Mouse (Mus musculus) adrenal gland, postnatal 25 days (tissue): ENCODE results near the gene Slc9a1. TPM values are rescaled to one million over a fixed set of nuclear protein-coding genes. Genes with fewer than 3 reads are reported as not detected.

ENCODE experiments used
- DNase-seq: peaks from one replicate; pipeline ENCODE4 v3.0.0; 2021; ENCODE audit warnings: mixed read lengths
- total RNA-seq: library from RNA; stranded (reverse); gene quantifications from 2 replicates; pipeline ENCODE4 v1.2.3, GENCODE M21; 2021

Gene Slc9a1
- total RNA-seq, 1 experiment from 2014 or later = 70.7 TPM

DNA sequence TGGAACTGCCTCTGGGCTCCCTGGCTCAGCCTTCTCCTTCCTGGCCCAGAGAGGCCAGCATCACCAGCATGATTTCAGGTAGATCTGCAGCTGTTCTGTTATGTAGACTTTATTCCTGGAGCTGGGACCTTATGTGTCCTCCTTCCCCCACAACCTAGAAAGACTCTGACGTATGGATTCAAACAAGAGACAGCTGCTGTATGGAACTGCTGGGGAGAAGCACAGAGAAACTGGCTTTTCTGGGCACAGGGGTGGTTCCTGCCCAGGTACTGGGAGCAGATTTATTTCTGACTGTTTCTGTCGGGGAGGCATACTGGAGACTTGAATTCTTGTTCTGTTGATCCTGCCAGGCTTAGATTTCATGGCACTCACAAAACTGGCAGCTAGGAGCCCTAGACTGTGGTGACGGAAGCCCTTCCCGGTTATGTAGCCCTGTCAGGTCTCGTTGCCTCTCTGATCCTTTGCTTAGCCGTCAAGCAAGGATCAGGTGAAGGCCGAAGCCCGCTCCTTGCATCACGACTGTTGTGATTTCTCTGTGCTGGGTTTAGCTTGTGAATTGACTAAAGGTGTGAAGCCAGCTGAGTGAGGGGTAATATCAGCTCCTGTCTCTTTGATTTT lies 34.2 kb downstream of the Slc9a1 start:
- no peak for DNase-seq

GRCm38 (mm10) chr4:133404256-133404655 lies 34.8 kb downstream of the Slc9a1 start:
- peak; percentile 38 for DNase-seq

DNA sequence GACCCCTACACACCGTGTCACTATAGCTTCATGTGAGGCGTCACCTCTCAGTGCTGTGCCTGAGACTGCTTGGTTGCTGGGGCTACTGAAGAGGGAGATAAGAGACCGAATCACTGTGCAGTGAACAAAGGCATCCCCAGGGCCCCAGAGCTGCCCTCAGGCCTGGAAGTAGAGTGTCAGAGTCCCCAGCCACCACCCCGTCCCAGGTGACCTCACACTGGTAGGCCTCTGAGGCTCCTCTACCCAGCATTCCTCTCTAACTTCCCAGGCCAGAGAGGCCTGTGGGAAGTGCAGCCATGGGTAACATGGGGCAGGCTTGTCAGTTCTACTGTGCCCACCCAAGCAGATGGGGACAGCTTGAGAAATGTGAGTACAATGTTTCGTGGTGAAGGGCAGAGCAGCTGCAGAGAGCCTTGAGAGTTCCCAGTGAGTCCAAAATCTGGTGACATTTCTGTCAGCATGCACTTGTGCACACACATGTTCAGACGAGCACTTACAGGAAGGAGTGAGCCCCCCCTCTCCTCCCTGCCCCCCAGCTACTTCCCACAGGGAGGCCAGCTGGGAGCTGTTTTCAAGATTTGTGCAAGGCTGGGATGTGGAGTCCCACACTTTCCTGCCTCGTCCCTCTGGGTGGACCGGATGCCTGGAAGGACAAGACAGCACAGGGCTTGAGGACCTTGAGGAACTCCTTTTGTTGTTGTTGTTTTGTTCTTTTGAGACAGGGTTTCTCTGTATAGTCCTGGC lies 37.0 kb downstream of the Slc9a1 start:
- no peak for DNase-seq

DNA sequence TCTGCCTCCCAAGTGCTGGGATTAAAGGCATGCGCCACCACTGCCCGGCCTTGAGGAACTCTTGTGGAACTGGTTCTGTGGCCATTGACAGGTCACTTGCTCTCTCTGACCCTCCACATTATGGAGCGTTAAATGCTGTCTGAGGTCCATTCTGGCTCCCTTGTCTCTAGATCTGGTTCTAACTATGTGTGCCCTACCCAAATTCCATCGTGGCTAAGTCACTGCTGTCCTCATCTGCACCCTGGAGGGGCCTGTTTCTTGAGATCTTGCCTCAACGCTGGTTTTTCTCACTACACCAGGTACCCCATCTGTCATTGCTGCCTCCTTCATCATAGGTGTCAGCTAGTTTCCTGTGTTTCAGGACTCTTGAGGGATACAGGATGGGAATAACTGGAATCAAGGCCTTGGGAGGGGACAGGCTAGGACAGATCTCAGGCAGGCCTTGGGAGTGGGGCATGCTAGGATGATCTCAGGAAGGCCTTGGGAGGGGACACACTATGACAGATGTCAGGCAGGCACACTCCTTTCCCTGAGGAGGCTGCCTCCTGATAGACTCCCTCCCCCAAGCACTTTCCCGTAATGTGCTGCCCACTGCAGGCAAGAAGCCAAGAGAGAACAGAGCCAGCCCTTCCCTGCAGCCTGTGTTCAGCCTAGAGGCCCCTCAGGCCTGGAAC lies 37.7 kb downstream of the Slc9a1 start:
- peak; percentile 57 for DNase-seq

DNA sequence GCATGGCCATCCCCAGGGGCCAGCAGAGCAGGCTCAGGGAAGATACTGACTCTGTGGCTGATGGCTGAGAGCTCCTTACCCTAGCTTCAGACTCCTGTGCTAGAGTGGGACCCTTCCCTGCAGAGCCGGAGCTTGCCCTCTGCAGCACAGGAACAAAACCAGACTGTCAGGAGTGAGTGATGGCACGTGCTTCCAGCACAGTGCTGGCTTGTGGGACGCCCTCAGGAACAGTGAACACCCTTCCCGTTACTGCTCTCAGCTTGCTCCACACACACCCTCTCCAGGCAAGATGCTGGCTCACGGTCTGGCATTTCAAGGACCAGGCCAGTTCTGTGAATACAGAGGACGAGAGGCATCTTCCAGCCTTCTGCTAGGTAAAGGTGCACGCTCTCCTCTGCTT lies 38.5 kb downstream of the Slc9a1 start:
- DNase-seq = no peak

- no peak for DNase-seq
Observed at GRCm38 (mm10) chr4:133410994-133411393, 41.5 kb downstream of the Slc9a1 start.

- DNase-seq = no peak
Observed at GRCm38 (mm10) chr4:133412096-133412495, 42.6 kb downstream of the Slc9a1 start.

- no peak for DNase-seq
Observed at GRCm38 (mm10) chr4:133412575-133413540, 43.4 kb downstream of the Slc9a1 start.

DNA sequence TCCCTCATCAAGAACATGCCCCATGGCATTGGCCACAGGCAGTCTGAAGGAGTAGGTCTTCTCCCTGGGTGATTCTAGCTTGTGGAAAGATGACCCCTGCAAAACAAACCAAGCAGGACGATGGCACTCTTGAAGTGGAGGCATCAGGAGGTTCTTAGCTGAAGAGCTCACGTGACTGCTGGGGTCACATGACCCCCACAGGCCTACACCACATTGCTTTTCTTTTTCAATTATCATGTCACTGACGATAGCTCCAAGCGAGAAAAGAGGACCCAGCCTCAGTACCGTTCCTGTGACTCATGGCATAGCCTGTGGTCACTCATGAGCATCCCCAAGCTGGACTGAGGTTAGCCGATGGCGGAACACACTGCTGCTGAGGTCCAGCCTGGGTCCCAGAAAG lies 44.1 kb downstream of the Slc9a1 start:
- DNase-seq = no peak

- DNase-seq = no peak
Observed at GRCm38 (mm10) chr4:133414920-133415319, 45.4 kb downstream of the Slc9a1 start.

- peak; percentile 73 for DNase-seq
Observed at GRCm38 (mm10) chr4:133419312-133420004, 50.0 kb downstream of the Slc9a1 start.

- no peak for DNase-seq
Observed at GRCm38 (mm10) chr4:133421989-133422388, 52.5 kb downstream of the Slc9a1 start.

- no peak for DNase-seq
Observed at GRCm38 (mm10) chr4:133422601-133423000, 53.1 kb downstream of the Slc9a1 start.

- DNase-seq = peak; percentile 45
Observed at GRCm38 (mm10) chr4:133423108-133423507, 53.6 kb downstream of the Slc9a1 start.

DNA sequence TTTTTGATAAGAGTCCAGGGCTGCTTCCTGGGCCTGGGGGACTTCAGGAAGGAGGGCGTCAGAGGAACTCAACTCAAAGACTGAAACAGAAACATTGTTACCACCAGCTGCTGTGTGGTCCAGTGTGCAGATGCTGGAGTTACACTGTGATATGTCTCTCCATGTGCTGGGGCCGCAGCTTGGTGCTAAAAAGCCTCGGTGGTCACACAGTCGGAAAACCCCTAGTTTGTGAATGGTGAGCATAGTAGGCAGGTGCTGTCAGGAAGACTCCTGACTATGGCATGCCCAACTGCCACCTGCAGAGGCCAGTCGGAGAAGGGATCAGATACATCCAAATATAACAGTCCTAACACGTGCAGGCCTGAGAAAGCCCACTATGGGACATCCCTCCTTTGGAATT lies 54.2 kb downstream of the Slc9a1 start:
- no peak for DNase-seq

DNA sequence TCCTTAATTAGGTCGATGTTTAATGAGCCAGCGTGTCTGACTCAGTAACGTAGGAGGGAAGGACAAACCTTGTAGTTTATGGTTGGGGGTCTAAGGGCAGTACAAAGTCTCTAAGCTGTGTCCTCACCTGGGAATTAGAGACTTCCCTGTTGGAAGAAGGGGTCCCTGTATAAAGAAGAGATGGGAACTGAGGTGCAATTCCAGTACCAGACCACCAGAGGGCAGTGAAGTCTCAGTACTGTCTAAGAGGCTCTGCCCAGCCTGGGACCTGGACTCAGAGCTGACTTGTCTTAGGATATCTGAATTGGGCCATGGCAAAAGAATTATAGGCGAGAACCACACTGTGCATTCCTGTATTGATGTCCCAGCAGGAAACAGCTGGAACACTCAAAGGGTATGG lies 54.6 kb downstream of the Slc9a1 start:
- peak; percentile 46 for DNase-seq

DNA sequence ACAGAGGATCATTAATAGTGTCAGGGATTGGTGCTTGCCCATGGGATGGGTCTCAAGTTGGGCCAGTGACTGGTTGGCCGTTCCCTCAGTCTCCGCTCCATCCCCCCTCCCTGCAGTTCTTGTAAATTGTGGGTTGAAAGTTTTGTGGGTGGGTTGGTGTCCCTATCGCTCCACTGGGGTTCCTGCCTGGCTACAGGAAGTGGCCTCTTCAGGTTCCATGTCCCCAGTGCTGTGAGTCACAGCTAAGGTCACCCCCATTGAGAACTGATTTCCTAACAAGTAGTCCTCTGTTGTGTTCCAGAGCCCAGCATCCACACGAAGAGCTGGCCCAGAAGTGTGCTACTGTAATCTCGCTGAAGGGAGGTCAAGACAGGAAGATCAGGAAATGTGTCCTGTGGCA lies 56.6 kb downstream of the Slc9a1 start:
- no peak for DNase-seq

- no peak for DNase-seq
Observed at GRCm38 (mm10) chr4:133431508-133431907, 62.0 kb downstream of the Slc9a1 start.

- no peak for DNase-seq
Observed at GRCm38 (mm10) chr4:133432560-133433171, 63.2 kb downstream of the Slc9a1 start.

DNA sequence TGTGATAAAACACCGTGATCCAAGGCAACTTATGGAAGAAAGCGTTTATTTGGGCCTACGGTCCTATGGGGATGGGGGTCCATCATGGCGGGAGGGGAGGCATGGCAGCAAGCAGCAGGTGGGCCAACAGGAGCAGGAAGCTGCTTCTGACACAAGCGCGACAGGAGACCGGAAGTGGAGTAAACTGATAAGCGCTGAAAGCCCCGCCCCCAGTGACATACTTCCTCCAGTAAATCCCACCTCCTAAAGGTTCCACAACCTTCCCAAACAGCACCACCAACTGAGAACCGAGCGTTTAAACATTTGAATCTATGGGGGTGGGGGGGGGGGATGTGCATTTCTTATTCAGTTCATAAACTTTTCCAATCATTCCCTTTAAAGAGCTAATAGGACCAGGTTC lies 66.4 kb downstream of the Slc9a1 start:
- DNase-seq = no peak
